Comparison of ENCODE assay signal across 8 mouse cellular contexts in genomic region chr11:76028072-76028465, GRCm38 (mm10). TPM values are rescaled to one million over a fixed set of nuclear protein-coding genes. Genes with fewer than 3 reads are reported as not detected.
DNase-seq lines count a peak whose midpoint lies in the region; ATAC-seq and TF ChIP-seq lines count a peak whose summit lies in the region.

No protein-coding gene starts in this region.

- no peak for TF ChIP-seq POLR2A in spleen, adult 2 months (IDR thresholded peaks at IDR 0.05; ENCODE audit: low read depth, low read length)

- no peaks in the 10 kb centered on the region for H3K9me3 ChIP-seq in hindbrain, embryonic 15.5 days

- no peak for ATAC-seq in CD4-positive, CD25-positive, alpha-beta regulatory T cell, adult 4 months
- peak; percentile 46; the same call in 1 of the 2 replicates for ATAC-seq in hindbrain, embryonic 15.5 days (ENCODE audit: low FRiP score, low read depth)

- TF ChIP-seq CTCF in spleen, adult 2 months (IDR thresholded peaks at IDR 0.05; ENCODE audit: extremely low read depth, insufficient read depth, insufficient read length, insufficient replicate concordance) = no peak

- H3K9ac ChIP-seq in hindbrain, embryonic 15.5 days = peak overlapping the region; percentile 41

- peaks cover 12% of the 10 kb centered on the region for H3K4me1 ChIP-seq in spleen, adult 2 months (ENCODE audit: control insufficient read depth, insufficient read depth, insufficient read length)
- H3K4me1 ChIP-seq in hindbrain, embryonic 15.5 days (replicated peaks) = peaks cover 16% of the 10 kb centered on the region

- H3K36me3 ChIP-seq in spleen, adult 2 months (ENCODE audit: control insufficient read depth, insufficient read depth, low read length) = no peaks in the 10 kb centered on the region
- H3K36me3 ChIP-seq in hindbrain, embryonic 15.5 days = no peaks in the 10 kb centered on the region

- peak; percentile 15 for DNase-seq in CD4-positive, CD25-positive, alpha-beta regulatory T cell, adult 2 months (ENCODE audit: low read depth, low spot score)
- peak in 1 of 2 experiments; percentile 17 for DNase-seq in spleen, adult 2 months (ENCODE audit: low read depth in 1 of 2, low spot score in 2 of 2)
- no peak for DNase-seq in spleen, adult 12 weeks (ENCODE audit: low spot score)
- DNase-seq in lung, postnatal 14 days = peak; percentile 28
- DNase-seq in urinary bladder, postnatal 36 days (ENCODE audit: low spot score in 2 of 2) = peak; percentile 27 to 38
- no peak for DNase-seq in layer of hippocampus, postnatal 14 days (ENCODE audit: low spot score in 2 of 2)

- H3K27me3 ChIP-seq in spleen, adult 2 months (ENCODE audit: control insufficient read depth, insufficient read depth, low read length) = peaks cover 6% of the 10 kb centered on the region
- 0 out of 2 replicates have a peak, but pooled peaks cover 3% of the 10 kb centered on the region for H3K27me3 ChIP-seq in hindbrain, embryonic 15.5 days

- WGBS in spleen, adult 2 months = 20% methylated on average over 13 of the region's 14 CpGs
- 3% methylated on average over 11 of the region's 14 CpGs for WGBS in hindbrain, embryonic 15.5 days

- peak overlapping the region; percentile 86 for H3K4me2 ChIP-seq in hindbrain, embryonic 15.5 days

- peak overlapping the region; percentile 86; the same call in 1 of the 2 replicates for H3K4me3 ChIP-seq in spleen, adult 2 months (ENCODE audit: extremely low read depth, insufficient read depth, insufficient read length)
- H3K4me3 ChIP-seq in hindbrain, embryonic 15.5 days = peak overlapping the region; percentile 49

- no peak overlapping the region for H3K27ac ChIP-seq in spleen, adult 2 months (ENCODE audit: insufficient read depth, low read length)
- H3K27ac ChIP-seq in hindbrain, embryonic 15.5 days (replicated peaks) = no peak overlapping the region

RNA-seq across cellular contexts. Expression of gene Rflnb, which starts 0.5 kb away (rescaled TPM):
- polyA plus RNA-seq in CD4-positive, CD25-positive, alpha-beta regulatory T cell, adult 4 months (2017; shearing (Covaris generic)) = 10 to 100 TPM; 13.4 to 14.2 TPM
- 11.5 and 15.5 TPM in 2 replicates for polyA plus RNA-seq in spleen, adult 2 months (2012; rRNA removed)
- polyA plus RNA-seq in hindbrain, embryonic 15.5 days (2015; fragmentation: Nextera tagmentation; extraction: Ambion mirVana) = 11.4 and 13.4 TPM in 2 replicates
- total RNA-seq in layer of hippocampus, postnatal 14 days (2021) = 10 to 100 TPM; 12.9 to 15.6 TPM

RNA-seq across cellular contexts. Expression of gene 1700016K19Rik, which starts 28.4 kb away (rescaled TPM):
- polyA plus RNA-seq in CD4-positive, CD25-positive, alpha-beta regulatory T cell, adult 4 months (2017; shearing (Covaris generic)) = not detected
- polyA plus RNA-seq in spleen, adult 2 months (2012; rRNA removed) = 0.08 and 0.22 TPM in 2 replicates
- 4.3 and 5.0 TPM in 2 replicates for polyA plus RNA-seq in hindbrain, embryonic 15.5 days (2015; fragmentation: Nextera tagmentation; extraction: Ambion mirVana)
- 1 to 10 TPM; 2.6 to 2.8 TPM for total RNA-seq in layer of hippocampus, postnatal 14 days (2021)

Comparison
In these comparisons a context has a peak if more than half of its experiments do, and no peak if none do; other contexts are left out.
1. DNase-seq: peak in CD4-positive, CD25-positive, alpha-beta regulatory T cell, adult 2 months (single experiment), lung, postnatal 14 days (single experiment) and urinary bladder, postnatal 36 days (2 of 2); none in spleen, adult 12 weeks (single experiment) and layer of hippocampus, postnatal 14 days (0 of 2).